Mouse (Mus musculus): ENCODE measurements around the gene Zfp598. TPM values are rescaled to one million over a fixed set of nuclear protein-coding genes. Genes with fewer than 3 reads are reported as not detected.
"Not testable (repeated sequence)": the region's sequence is repeated elsewhere in the genome, so short reads cannot be mapped to it uniquely, and the experiment has no call there.

Gene Zfp598
- polyA plus RNA-seq, 1 experiment from 2014 or later, result 13.7 TPM

DNA sequence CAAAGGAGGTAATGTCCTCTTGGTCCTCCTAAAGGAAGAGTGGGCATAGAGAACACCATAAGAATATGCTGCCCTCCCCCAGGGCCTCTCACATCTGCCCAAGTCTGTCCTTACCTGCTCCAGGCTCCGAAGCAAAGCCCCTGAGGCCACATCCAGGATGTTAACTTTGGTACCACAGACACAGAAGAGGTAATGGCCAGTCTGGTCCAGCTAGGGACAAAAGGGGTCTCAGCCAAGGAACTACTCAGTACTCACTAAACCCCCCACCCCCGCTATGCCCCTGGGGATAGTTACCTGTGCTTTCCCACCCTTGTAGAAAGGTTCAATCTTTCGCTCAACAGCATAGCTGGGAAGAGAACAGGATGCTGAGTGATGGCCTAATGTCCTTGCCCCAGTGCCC lies 36.3 kb downstream of the Zfp598 start:
- H3K36me3 ChIP-seq (ENCODE audit: control insufficient read depth, insufficient read depth, low read length), result peaks cover 23% of the 10 kb centered on the region
- WGBS, result 95% methylated on average over 3 of the region's 3 CpGs
- H3K4me2 ChIP-seq (ENCODE audit: low read depth, low read length), result no peak overlapping the region
- ATAC-seq (ENCODE audit: insufficient read depth, low FRiP score), result no peak
- no peak overlapping the region for H3K9ac ChIP-seq (ENCODE audit: low read length)
- H3K9me3 ChIP-seq (replicated peaks; ENCODE audit: control insufficient read depth, low read length), result no peaks in the 10 kb centered on the region
- peaks cover 16% of the 10 kb centered on the region; the same call in 1 of the 2 replicates for H3K4me1 ChIP-seq (ENCODE audit: control insufficient read depth, insufficient read depth, low read length)
- H3K27ac ChIP-seq (ENCODE audit: low read length), result no peak overlapping the region
- H3K4me3 ChIP-seq (replicated peaks; ENCODE audit: low read length), result no peak overlapping the region
- H3K27me3 ChIP-seq (ENCODE audit: control insufficient read depth, insufficient read depth, low read length), result no peaks in the 10 kb centered on the region

DNA sequence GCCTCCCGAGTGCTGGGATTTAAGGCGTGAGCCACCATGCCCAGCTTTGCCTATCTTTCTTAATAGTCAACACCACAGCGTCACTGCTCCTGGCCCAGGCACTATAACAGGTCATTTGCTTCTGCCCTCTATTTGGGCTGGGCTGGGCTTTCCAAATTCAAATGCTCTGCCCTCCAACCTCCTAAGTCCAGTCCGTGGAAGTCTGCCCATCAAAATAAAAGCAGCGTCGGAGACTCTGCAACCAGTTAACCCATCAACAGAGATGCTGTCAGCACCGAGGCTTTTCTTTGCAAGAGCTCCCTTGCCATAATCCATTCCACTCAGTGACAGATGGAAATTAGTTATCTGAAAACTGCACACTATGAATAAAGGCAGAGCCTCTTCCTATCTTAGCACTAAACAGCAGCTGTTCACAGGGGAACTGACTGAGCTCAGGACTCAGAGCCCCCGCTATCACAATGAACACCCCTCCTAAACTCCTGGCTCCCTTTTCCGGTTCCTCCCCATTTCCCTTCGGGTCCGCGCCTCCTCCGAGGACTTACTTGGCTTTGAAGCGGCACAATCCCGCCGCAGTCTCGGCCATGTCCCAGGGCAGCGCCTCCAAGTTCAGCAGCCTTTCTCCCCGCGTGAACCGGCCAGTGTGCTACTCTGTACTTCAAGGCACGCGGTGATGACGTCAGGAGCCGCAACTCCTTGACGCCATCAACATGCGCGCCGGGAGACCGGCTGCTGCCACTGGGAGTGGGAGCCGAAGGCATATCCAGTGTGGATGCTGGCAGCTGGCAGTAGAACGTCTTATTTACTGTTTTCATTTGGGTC lies 37.7 kb downstream of the Zfp598 start, which contains the start of gene Tbl3:
TSS of gene Tbl3 (minus strand) at position 679 of the 819 bp plus-strand sequence.
- peak within 1 kb of the TSS; percentile 78 for H3K27ac ChIP-seq (ENCODE audit: low read length)
- 3% methylated on average over 32 of the region's 32 CpGs for WGBS
- peak; percentile 87 for ATAC-seq (ENCODE audit: insufficient read depth, low FRiP score)
- H3K36me3 ChIP-seq (ENCODE audit: control insufficient read depth, insufficient read depth, low read length), result peaks cover 18% of the 10 kb centered on the region; the same call in 1 of the 2 replicates
- H3K9ac ChIP-seq (ENCODE audit: low read length), result peak within 1 kb of the TSS; percentile 81
- H3K4me3 ChIP-seq (replicated peaks; ENCODE audit: low read length), result peak within 1 kb of the TSS; percentile 78
- peak within 1 kb of the TSS; percentile 56 for H3K4me2 ChIP-seq (ENCODE audit: low read depth, low read length)
- H3K4me1 ChIP-seq (ENCODE audit: control insufficient read depth, insufficient read depth, low read length), result peaks cover 16% of the 10 kb centered on the region; the same call in 1 of the 2 replicates
- no peaks in the 10 kb centered on the region for H3K27me3 ChIP-seq (ENCODE audit: control insufficient read depth, insufficient read depth, low read length)
- H3K9me3 ChIP-seq (replicated peaks; ENCODE audit: control insufficient read depth, low read length), result no peaks in the 10 kb centered on the region

DNA sequence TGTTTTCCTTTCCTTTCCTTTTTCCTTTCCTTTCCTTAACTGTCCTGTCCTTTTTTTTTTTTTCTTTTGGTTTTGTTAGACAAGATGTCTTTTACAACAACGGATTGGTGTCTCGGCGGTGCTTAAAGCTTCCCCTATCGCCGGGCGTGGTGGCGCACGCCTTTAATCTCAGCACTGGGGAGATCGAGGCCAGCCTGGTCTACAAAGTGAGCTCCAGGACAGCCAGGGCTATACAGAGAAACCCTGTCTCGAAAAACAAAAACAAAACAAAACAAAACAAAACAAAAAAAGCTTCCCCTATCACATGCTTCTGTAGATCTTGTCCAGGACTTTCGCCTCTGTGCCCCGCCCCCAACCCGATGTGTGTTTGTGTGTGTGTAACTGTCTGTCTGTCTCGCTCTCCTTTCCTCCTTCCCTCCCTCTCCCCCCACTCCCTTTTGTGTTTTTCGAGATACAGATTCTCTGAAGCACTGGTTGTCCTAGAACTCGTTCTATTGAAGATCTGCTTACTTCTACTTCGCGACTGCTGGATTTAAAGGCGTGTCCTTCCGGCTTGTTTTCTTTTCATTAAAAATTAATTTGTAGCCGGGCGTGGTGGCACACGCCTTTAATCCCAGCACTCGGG lies 38.4 kb downstream of the Zfp598 start:
- WGBS, result 4% methylated on average over 24 of the region's 24 CpGs
- Histone ChIP-seq H3K4me2 (ENCODE audit: low read depth, low read length) (peak overlapping the region; percentile 56), H3K9me3 (replicated peaks; ENCODE audit: control insufficient read depth, low read length) (no peaks in the 10 kb centered on the region), H3K4me1 (ENCODE audit: control insufficient read depth, insufficient read depth, low read length) (peaks cover 16% of the 10 kb centered on the region; the same call in 1 of the 2 replicates), H3K4me3 (replicated peaks; ENCODE audit: low read length) (peak overlapping the region; percentile 78), H3K9ac (ENCODE audit: low read length) (peak overlapping the region; percentile 81), H3K27ac (ENCODE audit: low read length) (peak overlapping the region; percentile 78; the same call in 1 of the 2 replicates), H3K27me3 (ENCODE audit: control insufficient read depth, insufficient read depth, low read length) (no peaks in the 10 kb centered on the region), H3K36me3 (ENCODE audit: control insufficient read depth, insufficient read depth, low read length) (peaks cover 11% of the 10 kb centered on the region; the same call in 1 of the 2 replicates)
- ATAC-seq (ENCODE audit: insufficient read depth, low FRiP score), result peak; percentile 11; the same call in 1 of the 2 replicates

DNA sequence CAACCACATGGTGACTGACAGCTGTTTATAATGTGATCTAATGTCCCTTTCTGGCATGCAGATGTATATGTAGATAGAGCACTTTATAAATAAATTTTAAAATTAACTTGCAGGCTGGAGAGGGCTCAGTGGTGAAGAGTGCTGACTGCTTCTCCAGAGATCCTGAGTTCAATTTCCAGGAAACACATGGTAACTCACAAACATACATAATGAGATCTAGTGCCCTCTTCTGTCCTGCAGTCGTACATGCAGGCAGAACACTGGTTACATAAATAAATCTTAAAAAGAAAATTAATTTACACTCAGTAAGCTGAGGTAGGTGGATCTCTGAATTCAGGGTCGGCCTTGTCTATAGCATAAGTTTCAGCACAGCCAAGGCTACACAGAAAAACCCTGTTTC lies 39.2 kb downstream of the Zfp598 start:
- Histone ChIP-seq H3K9me3 (replicated peaks; ENCODE audit: control insufficient read depth, low read length) (no peaks in the 10 kb centered on the region), H3K4me1 (ENCODE audit: control insufficient read depth, insufficient read depth, low read length) (peaks cover 16% of the 10 kb centered on the region; the same call in 1 of the 2 replicates), H3K36me3 (ENCODE audit: control insufficient read depth, insufficient read depth, low read length) (peaks cover 9% of the 10 kb centered on the region; the same call in 1 of the 2 replicates), H3K4me2 (ENCODE audit: low read depth, low read length) (no peak overlapping the region), H3K27me3 (ENCODE audit: control insufficient read depth, insufficient read depth, low read length) (no peaks in the 10 kb centered on the region), H3K9ac (ENCODE audit: low read length) (no peak overlapping the region), H3K4me3 (replicated peaks; ENCODE audit: low read length) (0 out of 2 replicates have a peak overlapping the region, but pooled peaks have one; percentile 78), H3K27ac (ENCODE audit: low read length) (no peak overlapping the region)
- ATAC-seq (ENCODE audit: insufficient read depth, low FRiP score), result no peak
- 27% methylated on average over 2 of the region's 2 CpGs for WGBS

DNA sequence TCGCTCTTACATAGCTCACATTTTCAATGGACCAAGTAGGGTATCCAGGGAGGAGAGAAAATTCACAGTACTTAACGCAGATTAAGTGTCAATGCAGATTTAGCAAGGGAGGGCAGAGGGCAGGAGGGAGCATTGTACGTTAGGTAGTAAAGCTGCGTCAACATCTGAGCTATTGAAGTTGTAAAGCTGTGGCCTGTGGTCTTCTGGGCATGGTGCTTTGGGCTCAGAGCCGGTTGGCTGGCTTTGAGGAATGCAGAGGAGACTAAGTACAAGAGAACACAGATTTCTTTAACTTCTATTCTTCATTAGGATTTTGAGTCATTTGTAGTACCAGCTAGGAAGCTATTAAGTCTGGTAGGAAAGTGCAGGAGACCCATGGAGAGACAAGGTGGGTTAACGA lies 46.1 kb downstream of the Zfp598 start:
- Histone ChIP-seq H3K4me2 (ENCODE audit: low read depth, low read length) (no peak overlapping the region), H3K27ac (ENCODE audit: low read length) (no peak overlapping the region), H3K9me3 (replicated peaks; ENCODE audit: control insufficient read depth, low read length) (no peaks in the 10 kb centered on the region), H3K4me1 (ENCODE audit: control insufficient read depth, insufficient read depth, low read length) (no peaks in the 10 kb centered on the region), H3K4me3 (replicated peaks; ENCODE audit: low read length) (no peak overlapping the region), H3K9ac (ENCODE audit: low read length) (no peak overlapping the region), H3K36me3 (ENCODE audit: control insufficient read depth, insufficient read depth, low read length) (0 out of 2 replicates have a peak, but pooled peaks cover 3% of the 10 kb centered on the region), H3K27me3 (ENCODE audit: control insufficient read depth, insufficient read depth, low read length) (no peaks in the 10 kb centered on the region)
- no peak for ATAC-seq (ENCODE audit: insufficient read depth, low FRiP score)
- WGBS, result 75% methylated on average over 6 of the region's 6 CpGs

DNA sequence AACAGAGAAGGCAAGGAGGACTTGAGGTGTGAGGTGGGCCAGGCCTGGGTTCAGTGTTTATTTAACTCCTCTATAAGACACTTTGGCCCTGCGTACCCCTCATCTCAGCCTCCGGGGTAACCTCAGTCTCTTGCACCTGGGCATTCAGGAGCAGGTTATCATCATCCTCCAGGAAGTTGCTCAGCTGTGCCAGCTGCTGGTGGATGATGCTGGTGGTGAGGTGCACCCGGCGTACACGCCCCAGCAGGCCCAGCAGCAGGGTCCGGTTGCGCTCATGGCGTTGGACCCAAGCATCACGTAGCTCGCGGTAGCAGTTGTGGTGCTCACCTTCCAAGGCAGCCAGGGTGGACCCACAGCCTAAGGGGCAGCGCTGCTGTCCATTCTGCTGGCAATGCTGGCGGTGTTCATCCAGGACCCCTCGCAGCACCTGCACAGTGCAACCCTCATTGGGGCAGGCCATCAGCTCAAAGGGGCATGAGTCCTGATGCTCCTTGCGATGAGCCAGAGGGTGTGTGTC lies 46.7 kb downstream of the Zfp598 start:
- H3K27ac ChIP-seq (ENCODE audit: low read length), result no peak overlapping the region
- H3K27me3 ChIP-seq (ENCODE audit: control insufficient read depth, insufficient read depth, low read length), result no peaks in the 10 kb centered on the region
- no peak overlapping the region for H3K4me2 ChIP-seq (ENCODE audit: low read depth, low read length)
- ATAC-seq (ENCODE audit: insufficient read depth, low FRiP score), result no peak
- no peak overlapping the region for H3K4me3 ChIP-seq (replicated peaks; ENCODE audit: low read length)
- peaks cover 2% of the 10 kb centered on the region; the same call in 1 of the 2 replicates for H3K4me1 ChIP-seq (ENCODE audit: control insufficient read depth, insufficient read depth, low read length)
- WGBS, result 97% methylated on average over 15 of the region's 15 CpGs
- H3K36me3 ChIP-seq (ENCODE audit: control insufficient read depth, insufficient read depth, low read length), result 0 out of 2 replicates have a peak, but pooled peaks cover 3% of the 10 kb centered on the region
- H3K9ac ChIP-seq (ENCODE audit: low read length), result no peak overlapping the region
- H3K9me3 ChIP-seq (replicated peaks; ENCODE audit: control insufficient read depth, low read length), result no peaks in the 10 kb centered on the region

DNA sequence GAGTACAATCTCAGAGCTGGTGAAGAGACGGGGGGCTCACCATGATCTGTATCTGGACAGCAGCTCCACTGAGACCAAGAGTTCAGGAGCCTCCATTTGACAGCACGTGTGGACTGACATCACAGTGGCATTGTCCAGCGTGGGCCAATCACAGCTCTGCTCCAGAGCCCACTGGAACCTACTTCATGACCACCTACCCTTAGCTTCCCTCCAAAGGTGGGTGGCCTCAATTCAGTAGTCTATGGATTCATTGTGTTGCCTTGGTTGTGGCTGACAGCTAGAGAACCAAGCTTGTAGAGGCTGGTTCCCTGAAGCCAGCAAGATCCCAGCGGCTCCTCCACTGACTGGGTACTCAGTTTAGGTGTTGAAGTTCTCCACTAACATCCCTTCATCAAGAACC lies 48.5 kb downstream of the Zfp598 start, which contains the start of the genes Rnf151 and Rps2:
TSS of gene Rnf151 (minus strand) at position 121 of the 400 bp plus-strand sequence.
TSS of gene Rps2 (plus strand) at position 174 of the 400 bp plus-strand sequence.
- H3K36me3 ChIP-seq (ENCODE audit: control insufficient read depth, insufficient read depth, low read length), result 0 out of 2 replicates have a peak, but pooled peaks cover 3% of the 10 kb centered on the region
- H3K9ac ChIP-seq (ENCODE audit: low read length), result peak within 1 kb of the TSS; percentile 95
- H3K27me3 ChIP-seq (ENCODE audit: control insufficient read depth, insufficient read depth, low read length), result no peaks in the 10 kb centered on the region
- peak within 1 kb of the TSS; percentile 48 for H3K4me2 ChIP-seq (ENCODE audit: low read depth, low read length)
- H3K9me3 ChIP-seq (replicated peaks; ENCODE audit: control insufficient read depth, low read length), result no peaks in the 10 kb centered on the region
- peak within 1 kb of the TSS; percentile 94 for H3K4me3 ChIP-seq (replicated peaks; ENCODE audit: low read length)
- H3K4me1 ChIP-seq (ENCODE audit: control insufficient read depth, insufficient read depth, low read length), result peaks cover 14% of the 10 kb centered on the region
- ATAC-seq (ENCODE audit: insufficient read depth, low FRiP score), result no peak
- 91% methylated on average over 4 of the region's 4 CpGs for WGBS
- no peak within 1 kb of the TSS for H3K27ac ChIP-seq (ENCODE audit: low read length)

DNA sequence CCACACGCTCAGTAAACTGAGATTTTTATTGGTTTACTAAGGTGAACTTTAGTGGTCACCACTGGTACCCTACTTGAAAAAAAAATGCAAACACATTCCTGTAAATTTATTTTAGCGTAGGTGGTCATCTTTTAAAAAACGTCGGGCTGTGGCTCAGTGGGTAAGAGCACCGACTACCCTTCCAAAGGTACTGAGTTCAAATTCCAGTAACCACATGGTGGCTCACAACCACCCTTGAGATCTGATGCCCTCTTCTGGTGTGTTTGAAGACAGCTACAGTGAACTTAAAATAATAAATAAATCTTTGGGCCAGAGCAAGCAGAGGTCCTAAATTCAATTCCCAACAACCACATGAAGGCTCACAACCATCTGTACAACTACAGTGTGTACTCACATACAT lies 49.5 kb downstream of the Zfp598 start:
- not testable (repeated sequence) for H3K9me3 ChIP-seq (replicated peaks; ENCODE audit: control insufficient read depth, low read length)

More for the DNA sequence above, 49.5 kb downstream of the Zfp598 start:
- H3K36me3 ChIP-seq (ENCODE audit: control insufficient read depth, insufficient read depth, low read length); ATAC-seq (ENCODE audit: insufficient read depth, low FRiP score); H3K27me3 ChIP-seq (ENCODE audit: control insufficient read depth, insufficient read depth, low read length); H3K27ac ChIP-seq (ENCODE audit: low read length): not testable (repeated sequence)
- 57% methylated on average over 5 of the region's 5 CpGs for WGBS
- Histone ChIP-seq H3K4me2 (ENCODE audit: low read depth, low read length) (peak overlapping the region; percentile 48), H3K4me1 (ENCODE audit: control insufficient read depth, insufficient read depth, low read length) (peaks cover 19% of the 10 kb centered on the region), H3K9ac (ENCODE audit: low read length) (peak overlapping the region; percentile 95), H3K4me3 (replicated peaks; ENCODE audit: low read length) (peak overlapping the region; percentile 94)
